Mouse (Mus musculus) kidney, adult 18-20 months (tissue): ENCODE data around the gene Tfap2a.

ENCODE experiments used
- DNase-seq: peaks from one replicate; pipeline ENCODE4 v3.0.0; 2021

The Tfap2a gene

GRCm38 (mm10) chr13:40738196-40738880 is at the start of gene Tfap2a:
Gene Tfap2a (minus strand): TSS chr13:40738376.
- DNase-seq: peak; percentile 38

- DNase-seq: no peak
Observed at GRCm38 (mm10) chr13:40784202-40784771, 46.1 kb upstream of the Tfap2a start.

GRCm38 (mm10) chr13:40757995-40758394 is 19.8 kb upstream of the Tfap2a start:
- DNase-seq: no peak

GRCm38 (mm10) chr13:40756356-40756755 is 18.2 kb upstream of the Tfap2a start:
- no peak for DNase-seq

GRCm38 (mm10) chr13:40754091-40754490 is 15.9 kb upstream of the Tfap2a start:
- no peak for DNase-seq

GRCm38 (mm10) chr13:40751889-40752288 is 13.7 kb upstream of the Tfap2a start:
- no peak for DNase-seq

- DNase-seq: no peak
Observed at GRCm38 (mm10) chr13:40749603-40749905, 11.4 kb upstream of the Tfap2a start.

GRCm38 (mm10) chr13:40748785-40749602 is 10.8 kb upstream of the Tfap2a start:
- DNase-seq: no peak

- DNase-seq: no peak
Observed at GRCm38 (mm10) chr13:40744111-40744805, 6.1 kb upstream of the Tfap2a start.

GRCm38 (mm10) chr13:40743221-40743620 is 5.0 kb upstream of the Tfap2a start:
- no peak for DNase-seq

GRCm38 (mm10) chr13:40741841-40742550 is 3.8 kb upstream of the Tfap2a start:
- DNase-seq: no peak

GRCm38 (mm10) chr13:40741436-40741835 is 3.3 kb upstream of the Tfap2a start:
- DNase-seq: no peak

- DNase-seq: no peak
Observed at GRCm38 (mm10) chr13:40740727-40741360, 2.7 kb upstream of the Tfap2a start.

GRCm38 (mm10) chr13:40739901-40740300 is 1.7 kb upstream of the Tfap2a start:
- DNase-seq: no peak

- DNase-seq: no peak
Observed at GRCm38 (mm10) chr13:40739121-40739650, 1.0 kb upstream of the Tfap2a start.

GRCm38 (mm10) chr13:40737761-40738160 is 415 bp downstream of the Tfap2a start:
- no peak for DNase-seq

GRCm38 (mm10) chr13:40737099-40737498 is 1.1 kb downstream of the Tfap2a start:
- DNase-seq: no peak

GRCm38 (mm10) chr13:40736107-40736780 is 1.9 kb downstream of the Tfap2a start:
- no peak for DNase-seq

GRCm38 (mm10) chr13:40735416-40736106 is 2.6 kb downstream of the Tfap2a start:
- no peak for DNase-seq

- no peak for DNase-seq
Observed at GRCm38 (mm10) chr13:40734316-40734965, 3.7 kb downstream of the Tfap2a start.
